13 mouse cellular contexts compared by ENCODE assay signal in the genomic region with DNA sequence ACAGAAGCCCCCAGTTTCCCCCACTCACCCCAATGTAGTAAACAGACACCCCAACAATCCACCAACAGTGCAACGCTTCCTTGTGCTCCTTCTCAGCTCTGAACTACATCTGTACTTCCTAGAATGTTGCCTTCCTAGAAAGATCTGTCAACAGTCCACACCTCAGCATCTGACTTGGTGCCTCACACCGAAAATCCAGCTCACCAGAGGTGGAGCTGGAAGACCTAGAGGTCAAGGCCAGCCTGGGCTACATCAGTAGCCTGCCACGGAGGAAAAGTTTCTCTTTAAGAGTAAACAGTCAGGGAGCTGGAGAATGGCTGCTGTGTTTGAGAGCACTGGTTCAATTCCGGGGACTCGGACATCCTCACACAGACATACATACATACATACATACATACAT. TPM values are rescaled to one million over a fixed set of nuclear protein-coding genes. Genes with fewer than 3 reads are reported as not detected.
DNase-seq lines count a peak whose midpoint lies in the region; ATAC-seq and TF ChIP-seq lines count a peak whose summit lies in the region.
"Had no signal": no experiment of that assay in that cellular context is flagged by ENCODE, and none has a peak within 500 bp of the region (broad histone marks: within the 10 kb centered on the region; RNA-seq: fewer than 3 reads in every experiment).

No protein-coding gene starts in this region.

- no peaks in the 10 kb centered on the region for H3K36me3 ChIP-seq in heart, embryonic 10.5 days
- H3K36me3 ChIP-seq in liver, postnatal 0 days (replicated peaks; ENCODE audit: insufficient read depth, low read length), result no peaks in the 10 kb centered on the region
- H3K36me3 ChIP-seq: hindbrain, embryonic 12.5 days; midbrain, embryonic 13.5 days had no signal

- H3K4me1 ChIP-seq in heart, embryonic 10.5 days, result peaks cover 69% of the 10 kb centered on the region
- H3K4me1 ChIP-seq in lung, adult 2 months (ENCODE audit: control insufficient read depth, insufficient read depth, low read length), result peaks cover 11% of the 10 kb centered on the region
- H3K4me1 ChIP-seq in brown adipose tissue, adult 24 weeks (ENCODE audit: control insufficient read depth, insufficient read depth, insufficient read length, low read length), result peaks cover 38% of the 10 kb centered on the region
- H3K4me1 ChIP-seq in liver, postnatal 0 days (ENCODE audit: insufficient read depth), result peaks cover 38% of the 10 kb centered on the region
- H3K4me1 ChIP-seq: hindbrain, embryonic 12.5 days; midbrain, embryonic 13.5 days had no signal

- peak overlapping the region; percentile 1; the same call in 1 of the 2 replicates for H3K9ac ChIP-seq in liver, postnatal 0 days (replicated peaks)
- H3K9ac ChIP-seq: hindbrain, embryonic 12.5 days; midbrain, embryonic 13.5 days had no signal

- no peak overlapping the region; the same call in 1 of the 2 replicates for H3K4me3 ChIP-seq in heart, embryonic 10.5 days
- H3K4me3 ChIP-seq in lung, adult 2 months (replicated peaks; ENCODE audit: extremely low read depth, low read depth, low read length), result peak overlapping the region; percentile 46
- peak overlapping the region; percentile 66 for H3K4me3 ChIP-seq in brown adipose tissue, adult 24 weeks (ENCODE audit: insufficient read depth, low read depth, low read length)
- H3K4me3 ChIP-seq in liver, postnatal 0 days (ENCODE audit: low read depth, low read length), result peak overlapping the region; percentile 26; the same call in 1 of the 2 replicates
- H3K4me3 ChIP-seq: hindbrain, embryonic 12.5 days; midbrain, embryonic 13.5 days had no signal

- TF ChIP-seq POLR2A in lung, adult 2 months (IDR thresholded peaks at IDR 0.05; ENCODE audit: borderline replicate concordance, extremely low read depth, low read depth, low read length), result no peak

- peak; percentile 19 for ATAC-seq in liver, postnatal 0 days
- ATAC-seq: forebrain, embryonic 14.5 days; midbrain, embryonic 13.5 days had no signal

- DNase-seq in heart, embryonic 10.5 days (ENCODE audit: low spot score), result no peak
- DNase-seq in heart, postnatal 4 days, result no peak
- no peak for DNase-seq in lung, adult 2 months
- DNase-seq in lung, postnatal 36 days, result no peak
- DNase-seq in liver, postnatal 0 days, result no peak
- no peak for DNase-seq in right cerebral cortex, adult 18-20 months
- DNase-seq in cerebellum, postnatal 10 days, result no peak
- DNase-seq: layer of hippocampus, postnatal 36 days had no signal

- no peaks in the 10 kb centered on the region for H3K27me3 ChIP-seq in heart, embryonic 10.5 days (ENCODE audit: insufficient read depth, poor library complexity, severe bottlenecking)
- no peaks in the 10 kb centered on the region for H3K27me3 ChIP-seq in liver, postnatal 0 days (ENCODE audit: insufficient read depth, low read length)
- H3K27me3 ChIP-seq: CH12.LX; hindbrain, embryonic 12.5 days; midbrain, embryonic 13.5 days had no signal

- H3K9me3 ChIP-seq in heart, embryonic 10.5 days, result no peaks in the 10 kb centered on the region
- H3K9me3 ChIP-seq in liver, postnatal 0 days (ENCODE audit: low read length), result no peaks in the 10 kb centered on the region
- H3K9me3 ChIP-seq: hindbrain, embryonic 12.5 days; midbrain, embryonic 13.5 days had no signal

- no peak for TF ChIP-seq CTCF in lung, adult 2 months (IDR thresholded peaks at IDR 0.05; ENCODE audit: insufficient read depth, low read length)
- TF ChIP-seq CTCF in liver, postnatal 0 days (IDR thresholded peaks at IDR 0.05; ENCODE audit: low read depth), result no peak

- H3K4me2 ChIP-seq in liver, postnatal 0 days (ENCODE audit: low read depth, low read length), result peak overlapping the region; percentile 58
- H3K4me2 ChIP-seq: hindbrain, embryonic 12.5 days; midbrain, embryonic 13.5 days had no signal

- TF ChIP-seq EP300 in liver, postnatal 0 days (IDR thresholded peaks at IDR 0.05; ENCODE audit: low read depth), result no peak

- WGBS in heart, embryonic 10.5 days, result 63% methylated on average over 5 of the region's 5 CpGs
- 30% methylated on average over 5 of the region's 5 CpGs for WGBS in lung, adult 2 months
- 25% methylated on average over 5 of the region's 5 CpGs for WGBS in liver, postnatal 0 days (ENCODE audit: insufficient replicate concordance)

- peak overlapping the region; percentile 81 for H3K27ac ChIP-seq in heart, embryonic 10.5 days
- H3K27ac ChIP-seq in brown adipose tissue, adult 24 weeks (replicated peaks; ENCODE audit: low read depth, low read length), result peak overlapping the region; percentile 91
- peak overlapping the region; percentile 49 for H3K27ac ChIP-seq in liver, postnatal 0 days (ENCODE audit: low read depth)
- H3K27ac ChIP-seq: hindbrain, embryonic 12.5 days; midbrain, embryonic 13.5 days had no signal

RNA-seq across cellular contexts. Expression of a gene that starts 56.5 kb away (rescaled TPM):
- polyA plus RNA-seq in heart, embryonic 10.5 days (2016; fragmentation: Nextera tagmentation; extraction: Ambion mirVana), result 65.2 and 68.5 TPM in 2 replicates
- total RNA-seq in heart, postnatal 4 days (2021), result 100 to 1,000 TPM in 1 of 2 experiments, 10 to 100 TPM in 1; 95.0 to 104 TPM
- polyA plus RNA-seq in lung, adult 2 months (2012; rRNA removed), result 47.7 and 59.1 TPM in 2 replicates
- 27.9 and 42.7 TPM in 2 replicates for polyA plus RNA-seq in brown adipose tissue, adult 24 weeks (2012; ENCODE audit: insufficient read depth, insufficient read length, missing spikeins)
- polyA plus RNA-seq in liver, postnatal 0 days (2015; fragmentation: Nextera tagmentation; extraction: Ambion mirVana), result 8.0 and 9.7 TPM in 2 replicates
